Comparison of ENCODE assay signal across 26 mouse cellular contexts in genomic region chr13:112342971-112343627, GRCm38 (mm10). TPM values are rescaled to one million over a fixed set of nuclear protein-coding genes. Genes with fewer than 3 reads are reported as not detected.
DNase-seq lines count a peak whose midpoint lies in the region; ATAC-seq and TF ChIP-seq lines count a peak whose summit lies in the region.
"Had no signal": no experiment of that assay in that cellular context is flagged by ENCODE, and none has a peak within 500 bp of the region (broad histone marks: within the 10 kb centered on the region; RNA-seq: fewer than 3 reads in every experiment).

No protein-coding gene starts in this region.

- no peak for TF ChIP-seq CTCF in MEL (IDR thresholded peaks at IDR 0.05 in 2 of 3, conservative IDR thresholded peaks at IDR 0.05 in 1 of 3; ENCODE audit: control insufficient read depth in 1 of 3, insufficient read depth in 1 of 3, low read depth in 2 of 3, low read length in 3 of 3, poor library complexity in 1 of 3, severe bottlenecking in 1 of 3)

- H3K36me3 ChIP-seq in MEL (ENCODE audit: control insufficient read depth in 1 of 2, insufficient read depth in 2 of 2, low read length in 2 of 2): no peaks in the 10 kb centered on the region
- H3K36me3 ChIP-seq in forebrain, embryonic 13.5 days (ENCODE audit: poor library complexity, severe bottlenecking): no peaks in the 10 kb centered on the region
- H3K36me3 ChIP-seq: embryonic facial prominence, embryonic 10.5 days; forebrain, embryonic 12.5 days; heart, embryonic 15.5 days; limb, embryonic 10.5 days; liver, embryonic 12.5 days; midbrain, embryonic 12.5 days; neural tube, embryonic 12.5 days had no signal

- peaks cover 0 to 2% of the 10 kb centered on the region in 2 experiments; a peak in 2 of 4 replicates for H3K27me3 ChIP-seq in MEL (ENCODE audit: control insufficient read depth in 1 of 2, insufficient read depth in 2 of 2, low read length in 2 of 2)
- no peaks in the 10 kb centered on the region for H3K27me3 ChIP-seq in forebrain, embryonic 13.5 days
- H3K27me3 ChIP-seq: forebrain, embryonic 12.5 days; heart, embryonic 15.5 days; liver, embryonic 12.5 days; midbrain, embryonic 12.5 days; neural tube, embryonic 12.5 days had no signal

- no peak overlapping the region for H3K4me3 ChIP-seq in MEL (ENCODE audit: control insufficient read depth in 1 of 2, insufficient read depth in 1 of 2, low read depth in 2 of 2, low read length in 2 of 2)
- no peak overlapping the region for H3K4me3 ChIP-seq in forebrain, embryonic 13.5 days
- H3K4me3 ChIP-seq: embryonic facial prominence, embryonic 10.5 days; forebrain, embryonic 12.5 days; heart, adult 2 months; heart, embryonic 15.5 days; left cerebral cortex, adult 2 months; limb, embryonic 10.5 days; liver, embryonic 12.5 days; midbrain, embryonic 12.5 days; neural tube, embryonic 12.5 days had no signal

- H3K9me3 ChIP-seq in MEL (replicated peaks; ENCODE audit: insufficient read depth, low read length): no peaks in the 10 kb centered on the region
- no peaks in the 10 kb centered on the region for H3K9me3 ChIP-seq in forebrain, embryonic 13.5 days (replicated peaks)
- H3K9me3 ChIP-seq: embryonic facial prominence, embryonic 10.5 days; forebrain, embryonic 12.5 days; heart, embryonic 15.5 days; limb, embryonic 10.5 days; liver, embryonic 12.5 days; midbrain, embryonic 12.5 days; neural tube, embryonic 12.5 days had no signal

- 59% methylated on average over 5 of the region's 5 CpGs for WGBS in forebrain, embryonic 13.5 days

- H3K9ac ChIP-seq in MEL (ENCODE audit: control insufficient read depth, low read depth, low read length, poor library complexity, severe bottlenecking): no peak overlapping the region
- H3K9ac ChIP-seq in forebrain, embryonic 13.5 days: no peak overlapping the region
- H3K9ac ChIP-seq: forebrain, embryonic 12.5 days; heart, embryonic 15.5 days; liver, embryonic 12.5 days; lung, embryonic 14.5 days; midbrain, embryonic 12.5 days; neural tube, embryonic 12.5 days had no signal

- DNase-seq in thymus, postnatal 4 days: peak; percentile 30
- DNase-seq in thymus, postnatal 0 days (ENCODE audit: low spot score): no peak
- peak; percentile 16 for DNase-seq in MEL (ENCODE audit: low read depth, low spot score)
- no peak for DNase-seq in gastrocnemius, postnatal 10 days
- no peak for DNase-seq in cerebellum, postnatal 4 days (ENCODE audit: low spot score in 2 of 2)
- DNase-seq: adrenal gland, postnatal 10 days; cerebellum, adult 11 months; cerebellum, postnatal 10 days; gastrocnemius, postnatal 14 days; heart, adult 2 months; kidney, adult 18-20 months; kidney, postnatal 14 days; lung, embryonic 14.5 days; lung, postnatal 4 days had no signal

- no peak for TF ChIP-seq EP300 in MEL (IDR thresholded peaks at IDR 0.05; ENCODE audit: low read depth in 1 of 2, low read length in 2 of 2)

- ATAC-seq in inflammation-experienced regulatory T-cells, adult 6 months: peak; percentile 64
- no peak for ATAC-seq in forebrain, embryonic 13.5 days
- ATAC-seq: hindbrain, postnatal 0 days; liver, embryonic 12.5 days had no signal

- no peak overlapping the region for H3K4me2 ChIP-seq in forebrain, embryonic 13.5 days
- H3K4me2 ChIP-seq: forebrain, embryonic 12.5 days; heart, embryonic 15.5 days; liver, embryonic 12.5 days; lung, embryonic 14.5 days; midbrain, embryonic 12.5 days; neural tube, embryonic 12.5 days had no signal

- TF ChIP-seq POLR2A in MEL (IDR thresholded peaks at IDR 0.05; ENCODE audit: control insufficient read depth in 1 of 2, insufficient read depth in 1 of 2, low read depth in 1 of 2, low read length in 2 of 2, poor library complexity in 1 of 2): no peak

- H3K27ac ChIP-seq in MEL (ENCODE audit: control insufficient read depth, low read depth, low read length): no peak overlapping the region
- no peak overlapping the region for H3K27ac ChIP-seq in forebrain, embryonic 13.5 days
- H3K27ac ChIP-seq: embryonic facial prominence, embryonic 10.5 days; forebrain, embryonic 12.5 days; heart, adult 2 months; heart, embryonic 15.5 days; hindbrain, postnatal 0 days; left cerebral cortex, adult 2 months; limb, embryonic 10.5 days; liver, embryonic 12.5 days; midbrain, embryonic 12.5 days; neural tube, embryonic 12.5 days had no signal

- H3K79me2 ChIP-seq in MEL (ENCODE audit: control insufficient read depth, insufficient read depth, low read length, poor library complexity): no peaks in the 10 kb centered on the region

- TF ChIP-seq RAD21 in MEL (IDR thresholded peaks at IDR 0.05; ENCODE audit: low read depth, low read length): no peak

- H3K4me1 ChIP-seq in MEL (ENCODE audit: control insufficient read depth in 1 of 2, insufficient read depth in 2 of 2, low read length in 2 of 2): no peaks in the 10 kb centered on the region
- H3K4me1 ChIP-seq in forebrain, embryonic 13.5 days: no peaks in the 10 kb centered on the region
- H3K4me1 ChIP-seq: forebrain, embryonic 12.5 days; liver, embryonic 12.5 days; midbrain, embryonic 12.5 days; neural tube, embryonic 12.5 days had no signal

TF ChIP-seq in MEL, 35 proteins besides CTCF, POLR2A, EP300 and RAD21:
- TF ChIP-seq MYC (IDR thresholded peaks at IDR 0.05; ENCODE audit: low read depth, low read length): no peak
- no peak for TF ChIP-seq ETS1 (IDR thresholded peaks at IDR 0.05; ENCODE audit: low read depth, low read length)
- no peak for TF ChIP-seq TAL1 (IDR thresholded peaks at IDR 0.05; ENCODE audit: low read length)
- TF ChIP-seq KAT2A (conservative IDR thresholded peaks at IDR 0.05; ENCODE audit: low read depth, low read length): no peak
- TF ChIP-seq MYB (IDR thresholded peaks at IDR 0.05; ENCODE audit: low read depth, low read length): no peak

RNA-seq across cellular contexts. Expression of gene Ankrd55, which starts 54.8 kb away (rescaled TPM):
- 0.98 and 1.9 TPM in 2 replicates for polyA plus RNA-seq in thymus, postnatal 0 days (2015; fragmentation: Nextera tagmentation; extraction: Ambion mirVana)
- not detected in 2 replicates for total RNA-seq in MEL (2012; rRNA removed)
- not detected for polyA plus RNA-seq in MEL (2012; ENCODE audit: insufficient read depth in 1 of 2, insufficient read length in 2 of 2, low read depth in 1 of 2, low replicate concordance in 2 of 2, missing spikeins in 1 of 2)
- 10 to 100 TPM in 1 of 3 experiments, 1 to 10 TPM in 2; 2.7 to 11.6 (median 8.5) TPM for polyA plus RNA-seq in inflammation-experienced regulatory T-cells, adult 6 months (2017; shearing (Covaris generic))
- 1.3 and 1.7 TPM in 2 replicates for polyA plus RNA-seq in forebrain, embryonic 13.5 days (2015; fragmentation: Nextera tagmentation; extraction: Ambion mirVana)
- not detected for total RNA-seq in gastrocnemius, postnatal 10 days (2021)
- total RNA-seq: hematopoietic stem cell, adult 5-6 weeks had no signal

Comparison
In these comparisons a context has a peak if more than half of its experiments do, and no peak if none do; other contexts are left out.
1. DNase-seq: peak in thymus, postnatal 4 days (single experiment) and MEL (single experiment); none in thymus, postnatal 0 days (single experiment), gastrocnemius, postnatal 10 days (single experiment) and cerebellum, postnatal 4 days (0 of 2).